Mouse (Mus musculus) adrenal gland, postnatal 14 days (tissue): ENCODE measurements around the gene Gpr88. TPM values are rescaled to one million over a fixed set of nuclear protein-coding genes. Genes with fewer than 3 reads are reported as not detected.
A peak's percentile ranks its signal among the peaks of the same experiment; 100 is the strongest.
"Not testable (repeated sequence)": the region's sequence is repeated elsewhere in the genome, so short reads cannot be mapped to it uniquely, and the experiment has no call there.

ENCODE experiments used
- DNase-seq: peaks from one replicate; pipeline ENCODE4 v3.0.0; 2021; ENCODE audit warnings: mixed read lengths
- total RNA-seq: library from RNA; stranded (reverse); gene quantifications from 2 replicates; pipeline ENCODE4 v1.2.3, GENCODE M21; 2021

The Gpr88 gene
- total RNA-seq, 1 experiment from 2014 or later: 0.44 TPM

DNA sequence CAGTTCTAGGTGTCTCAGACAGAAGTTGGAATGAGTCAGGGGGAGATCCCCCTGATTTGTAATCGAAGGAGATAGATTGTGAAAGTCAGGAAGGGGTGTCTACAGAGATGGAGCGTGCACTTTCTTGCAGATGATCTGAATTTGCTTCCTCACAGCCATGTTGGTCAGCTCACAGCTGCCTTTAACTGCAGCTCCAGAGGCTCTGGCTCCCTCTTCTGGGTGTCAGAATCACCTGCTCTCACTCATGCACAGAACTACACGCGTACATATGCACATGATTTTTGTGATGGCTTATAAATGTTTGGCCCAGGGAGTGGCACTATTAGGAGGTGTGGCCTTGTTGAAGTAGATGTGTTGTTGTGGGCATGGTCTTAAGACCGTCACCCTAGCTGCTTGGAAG lies 15.8 kb downstream of the Gpr88 start:
- peak; percentile 9 for DNase-seq

DNA sequence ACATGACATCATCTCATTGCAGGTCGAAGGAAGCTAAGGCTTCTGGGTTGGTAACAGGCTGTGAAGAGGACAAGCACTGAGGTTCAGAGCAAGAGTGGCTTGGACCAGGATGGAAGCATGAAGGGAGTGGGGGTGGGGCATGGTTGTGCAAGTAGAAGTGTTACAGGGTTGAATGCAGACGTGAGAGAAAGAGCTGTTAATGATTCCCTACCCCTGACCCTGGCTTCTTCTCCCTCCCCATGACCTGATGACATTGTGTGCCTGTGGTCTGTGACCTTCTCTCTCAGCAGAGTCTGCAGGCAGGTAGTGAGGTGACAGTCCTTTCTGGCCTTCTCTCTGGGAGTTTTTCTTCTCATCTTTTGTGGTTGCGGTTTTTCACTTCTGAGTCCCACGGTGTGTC lies 16.4 kb downstream of the Gpr88 start:
- DNase-seq: no peak

DNA sequence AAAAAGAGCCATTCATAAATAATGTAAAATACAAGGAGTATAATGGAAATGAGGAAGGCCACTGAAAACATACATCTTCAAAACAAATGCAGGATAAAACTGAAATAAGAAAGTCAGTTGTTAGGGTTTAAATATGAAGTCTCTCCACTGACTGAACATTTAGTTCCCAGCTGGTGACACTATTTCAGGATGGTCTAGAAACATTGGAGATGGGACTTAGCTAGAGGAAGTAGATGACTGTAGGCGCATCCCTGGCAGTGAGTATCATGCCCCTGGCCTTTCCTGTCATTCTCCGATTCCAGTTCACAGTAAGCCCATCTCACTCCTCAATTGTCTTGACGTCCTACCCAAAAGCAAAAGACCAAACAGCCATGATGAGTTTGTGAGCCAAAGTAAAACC lies 19.8 kb downstream of the Gpr88 start:
- no peak for DNase-seq

DNA sequence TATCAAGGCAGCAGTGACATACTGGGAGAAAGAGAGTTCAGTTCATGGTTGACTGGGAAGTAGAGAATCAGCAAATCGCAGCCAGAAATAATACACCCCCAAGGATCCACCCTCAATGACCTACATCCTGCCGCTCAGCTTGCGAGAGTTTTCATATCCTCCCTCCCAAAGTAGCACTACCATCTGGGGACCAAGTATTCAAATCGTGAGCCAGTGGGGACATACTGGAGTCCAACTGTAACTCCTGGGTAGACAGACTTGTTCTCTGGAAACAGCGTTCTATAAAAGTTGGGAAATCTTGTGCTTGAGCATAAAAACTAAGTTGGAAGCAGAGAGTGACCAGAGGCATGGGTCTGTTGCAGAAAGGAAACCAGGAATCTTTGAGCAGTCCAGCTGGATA lies 20.5 kb downstream of the Gpr88 start:
- no peak for DNase-seq

DNA sequence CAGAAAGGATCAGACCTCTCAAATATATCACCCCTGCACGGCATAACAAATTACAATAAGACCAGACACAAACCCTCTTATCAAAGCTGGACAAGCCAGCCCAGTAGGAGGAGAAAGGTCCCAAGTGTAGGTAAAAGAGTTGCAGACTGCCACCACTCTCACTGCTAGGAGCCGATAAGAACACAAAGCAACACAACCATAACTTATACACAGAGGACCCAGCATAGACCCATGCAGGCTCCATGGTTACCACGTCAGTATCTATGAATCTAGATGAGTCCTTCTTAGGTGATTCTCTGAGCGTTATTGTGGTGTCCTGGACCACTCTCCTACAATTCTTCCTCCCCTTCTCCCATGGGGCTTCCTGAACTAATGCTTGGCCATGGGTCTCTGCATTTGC lies 24.0 kb downstream of the Gpr88 start:
- no peak for DNase-seq

DNA sequence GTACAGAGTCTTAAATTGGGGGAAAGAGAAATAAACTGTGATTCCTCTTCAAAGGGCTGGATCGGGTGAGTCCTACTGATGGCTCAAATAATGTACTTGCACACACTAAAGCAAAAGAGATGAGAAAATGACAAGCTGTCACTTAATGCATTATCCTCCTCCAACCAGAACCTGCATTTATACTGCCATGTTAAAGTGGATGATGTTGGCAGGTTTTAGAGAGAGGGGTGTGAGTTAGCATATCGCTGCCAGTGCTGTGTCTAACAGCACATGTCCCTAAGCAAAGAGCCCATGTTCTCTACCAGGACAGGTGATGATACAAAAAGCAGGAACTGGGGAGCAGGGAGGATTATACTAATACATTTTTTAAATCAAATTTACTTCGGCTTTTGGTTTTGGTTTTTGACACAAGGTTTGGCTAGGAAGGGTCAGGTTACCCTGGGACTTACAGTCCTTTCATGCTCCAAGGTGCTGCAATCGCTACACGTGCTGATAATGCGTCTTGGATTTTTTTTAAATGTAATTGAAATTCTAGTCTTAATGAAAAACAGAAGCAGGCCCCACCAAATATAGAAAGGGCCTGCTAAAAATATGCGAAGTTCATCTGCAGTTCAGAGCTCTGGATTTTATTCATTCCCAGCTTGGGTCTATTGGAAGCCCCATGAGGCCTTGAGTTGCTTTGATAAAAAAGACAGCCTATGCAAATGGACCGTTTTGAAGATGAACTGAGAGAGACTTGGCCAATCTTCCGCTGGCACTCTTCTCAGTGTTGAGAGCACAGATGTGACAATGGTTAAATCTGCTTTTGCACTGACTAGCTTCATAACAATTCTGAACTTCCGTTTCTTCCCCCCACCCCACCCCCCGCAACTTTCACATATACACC lies 24.7 kb downstream of the Gpr88 start:
- no peak for DNase-seq

- no peak for DNase-seq
Measured at GRCm38 (mm10) chr3:116227383-116227782, 25.9 kb downstream of the Gpr88 start.

DNA sequence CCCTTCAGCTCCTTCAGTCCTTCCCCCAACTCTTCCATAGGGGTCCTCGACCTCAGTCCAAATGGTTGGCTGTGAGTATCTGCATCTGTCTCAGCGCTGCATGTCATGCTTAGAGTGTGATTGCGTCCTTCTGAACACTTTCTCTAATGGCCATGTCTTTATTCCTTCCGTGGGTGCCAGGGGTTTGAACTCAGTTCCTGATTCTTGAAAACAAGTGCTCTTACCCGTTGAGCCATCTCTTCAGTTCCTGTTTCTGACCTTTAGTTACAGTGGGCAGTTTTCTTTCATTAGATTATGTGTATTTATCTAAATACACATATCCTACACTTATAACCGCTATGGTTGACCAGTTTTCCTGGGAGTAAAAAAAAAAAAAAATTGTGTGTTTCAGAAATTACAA lies 26.4 kb downstream of the Gpr88 start:
- no peak for DNase-seq

DNA sequence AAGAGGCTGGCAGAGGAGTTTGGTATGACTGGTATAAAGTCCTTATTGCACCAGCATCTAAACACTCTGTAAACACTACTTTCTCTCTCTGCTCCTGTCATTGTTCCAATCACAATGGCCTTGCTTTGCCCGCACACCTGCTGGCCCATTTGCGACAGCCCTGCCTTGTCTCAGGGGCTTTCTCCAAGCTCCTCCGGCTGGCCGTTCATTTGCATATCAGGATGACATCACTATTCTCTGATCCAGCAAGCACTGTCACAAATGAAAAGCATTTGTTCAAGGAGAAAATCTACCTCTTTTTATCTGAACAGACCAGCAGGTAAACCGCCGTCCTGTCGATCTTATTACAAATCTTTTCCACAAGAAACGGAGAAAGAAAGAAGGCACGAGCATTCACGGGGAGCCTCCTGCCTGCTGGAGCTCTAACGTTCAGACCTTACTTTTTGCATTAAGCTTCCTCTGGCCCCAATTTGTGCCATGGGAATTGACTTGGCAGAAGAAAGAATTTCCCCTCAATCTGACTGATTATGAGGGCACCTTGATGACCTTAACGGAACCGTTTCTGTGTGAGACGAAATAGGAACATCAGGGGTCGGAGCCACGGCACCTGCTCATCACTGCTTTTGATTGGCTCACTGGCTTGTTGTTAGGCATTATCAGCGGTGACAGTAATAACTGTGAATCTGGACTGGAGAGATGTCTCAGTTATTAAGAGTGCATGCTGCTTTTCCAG lies 30.6 kb downstream of the Gpr88 start:
- DNase-seq: peak; percentile 19

DNA sequence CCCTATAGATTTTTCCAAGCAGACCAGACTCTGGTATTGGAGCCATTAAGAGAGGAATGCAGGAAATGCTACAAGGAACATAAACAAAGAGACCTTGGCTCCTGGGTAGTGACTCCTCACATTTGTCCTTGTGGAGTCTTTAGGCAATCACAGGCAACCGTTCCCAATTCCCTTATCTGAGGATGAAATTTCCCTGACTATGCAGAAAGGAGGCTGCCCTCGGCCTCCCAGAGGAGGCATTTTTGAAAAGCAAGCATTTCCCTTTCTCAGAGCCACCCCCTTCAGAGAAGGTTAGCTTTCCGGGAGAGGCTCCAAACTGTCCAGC lies 31.7 kb downstream of the Gpr88 start:
- DNase-seq: peak; percentile 56

DNA sequence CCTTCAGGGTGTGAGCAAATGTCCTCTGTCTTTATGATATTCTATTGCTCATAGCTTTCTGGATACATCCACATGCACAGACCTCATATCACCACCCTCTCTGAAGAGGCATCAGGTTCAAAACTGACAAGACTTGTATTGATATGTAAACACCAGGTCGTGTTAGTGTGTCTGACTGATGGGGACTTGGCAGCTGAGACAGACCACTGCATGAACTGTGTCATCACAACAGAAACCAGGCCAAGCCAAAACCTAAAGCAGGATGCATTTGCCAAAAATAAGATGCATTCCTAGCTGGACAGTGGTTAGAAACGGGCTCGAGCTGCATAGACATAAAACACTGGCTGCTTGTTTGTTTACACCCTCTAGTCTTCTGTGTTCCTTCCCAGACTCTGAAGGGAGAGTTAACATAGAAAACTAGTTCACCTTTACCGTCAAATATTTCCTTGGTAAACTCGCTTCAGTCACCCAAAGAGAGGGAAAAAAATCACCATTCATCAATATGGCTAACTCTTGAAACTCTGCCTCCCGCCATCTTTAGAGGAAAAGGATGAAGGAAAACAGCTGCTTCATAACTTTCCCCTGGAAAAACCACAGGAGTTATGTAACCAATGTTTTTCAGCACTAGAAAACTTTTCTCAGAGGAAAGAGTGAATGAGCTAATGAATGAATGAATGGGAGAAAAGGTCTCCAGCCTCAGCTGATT lies 32.2 kb downstream of the Gpr88 start:
- no peak for DNase-seq

- DNase-seq: not testable (repeated sequence)
Measured at GRCm38 (mm10) chr3:116217398-116217797, 35.9 kb downstream of the Gpr88 start.

GRCm38 (mm10) chr3:116216261-116216660 lies 37.0 kb downstream of the Gpr88 start:
- DNase-seq: no peak

DNA sequence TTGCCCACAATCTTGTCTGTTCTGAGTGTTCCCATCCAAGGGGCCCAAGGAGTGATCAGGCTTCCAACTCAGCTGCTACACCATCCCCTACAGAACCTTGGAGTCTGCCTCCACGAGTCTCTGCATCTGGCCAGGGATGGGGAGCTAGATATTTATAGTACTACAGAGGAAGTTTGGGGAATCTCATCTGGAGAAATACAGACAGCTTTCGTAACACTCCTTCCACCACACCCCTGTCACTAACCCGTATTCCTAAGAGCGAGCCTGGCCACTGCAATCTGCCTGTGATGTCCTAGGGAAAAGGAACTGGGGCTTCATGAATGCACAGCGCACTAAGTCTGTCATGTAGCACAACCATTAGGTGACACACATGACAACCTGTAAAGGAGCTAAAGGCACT lies 41.7 kb downstream of the Gpr88 start:
- no peak for DNase-seq

- no peak for DNase-seq
Measured at GRCm38 (mm10) chr3:116210720-116211121, 42.6 kb downstream of the Gpr88 start.

DNA sequence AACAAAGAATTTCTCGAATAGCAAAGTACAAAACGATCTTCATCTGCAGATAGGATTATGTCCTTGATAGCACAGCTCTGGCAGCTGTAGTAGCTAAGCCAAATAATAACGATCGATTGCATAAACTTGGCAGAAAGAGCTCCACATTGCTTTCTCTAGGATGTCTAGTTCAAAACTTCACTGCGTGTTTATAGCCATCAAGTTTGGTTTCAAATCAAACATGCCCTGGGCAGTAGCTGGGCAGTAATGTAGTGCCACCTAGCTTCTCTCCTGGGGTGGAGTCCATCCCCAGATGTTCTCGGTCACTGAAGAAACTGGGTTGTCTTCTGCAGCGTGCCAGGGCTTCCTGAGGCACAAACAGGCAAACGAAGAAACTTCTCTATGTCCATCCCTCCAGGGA lies 44.1 kb downstream of the Gpr88 start:
- peak; percentile 33 for DNase-seq

- DNase-seq: no peak
Measured at GRCm38 (mm10) chr3:116206306-116206834, 46.9 kb downstream of the Gpr88 start.

- DNase-seq: no peak
Measured at GRCm38 (mm10) chr3:116205346-116206219, 47.7 kb downstream of the Gpr88 start.

DNA sequence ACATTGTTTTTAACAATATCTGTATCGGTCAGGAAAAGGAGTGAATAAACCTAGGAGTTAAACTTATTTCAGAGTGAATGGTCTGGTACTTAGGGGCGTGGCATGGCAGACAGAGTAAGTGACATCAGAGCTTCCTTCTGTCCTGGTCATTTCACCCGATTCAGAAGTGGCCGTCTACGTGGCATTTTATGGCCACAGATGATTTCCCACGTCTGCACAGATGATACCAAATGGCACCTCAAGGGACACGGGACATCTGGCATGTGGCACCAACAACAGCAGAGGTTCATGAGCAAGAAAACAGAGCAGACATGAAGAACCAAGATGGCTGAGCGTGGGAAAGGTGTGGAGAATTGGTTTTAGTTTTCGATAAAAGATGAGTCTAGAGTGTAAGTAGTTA lies 48.7 kb downstream of the Gpr88 start:
- no peak for DNase-seq

DNA sequence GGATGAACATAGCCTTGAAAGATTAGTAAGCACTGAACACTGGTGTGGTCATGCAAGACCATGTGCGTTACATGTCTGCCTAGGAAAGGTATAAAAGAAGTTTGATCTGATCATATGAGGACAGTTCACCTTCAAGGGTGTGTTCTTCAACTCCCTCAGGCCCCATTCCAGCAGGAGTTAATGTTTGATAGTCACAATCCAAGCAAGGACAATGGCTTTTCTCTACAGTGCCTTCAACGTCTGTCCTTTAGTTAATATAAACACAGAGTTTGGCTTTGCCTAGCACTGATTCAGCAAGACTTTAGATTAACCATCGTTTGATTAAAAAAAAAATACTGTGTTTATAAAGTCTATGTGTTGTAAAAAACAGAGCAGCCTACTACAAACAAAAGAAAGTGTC lies 49.4 kb downstream of the Gpr88 start:
- DNase-seq: no peak

DNA sequence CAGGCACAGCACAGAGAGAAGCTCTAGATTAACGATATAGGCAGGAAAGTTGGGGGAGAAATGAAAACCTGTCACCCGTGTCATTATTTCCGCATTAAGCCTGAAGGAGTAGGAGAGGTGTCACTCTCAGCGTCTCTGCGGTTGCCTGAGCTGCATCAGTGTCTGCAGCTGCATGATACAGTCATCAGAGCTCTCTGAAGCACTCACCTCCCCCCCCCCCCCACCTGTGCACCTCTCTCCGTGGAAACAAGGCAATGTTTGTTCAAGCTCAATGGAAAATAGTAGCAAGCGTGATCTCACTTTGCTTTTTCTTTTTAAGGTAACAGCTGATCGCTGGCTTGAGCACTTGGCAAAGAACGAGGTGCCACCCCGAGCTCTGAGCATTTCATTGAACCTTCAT lies 53.2 kb downstream of the Gpr88 start:
- no peak for DNase-seq
